Mouse (Mus musculus) C2C12 (cell line): ENCODE results near the gene Hopx. TPM values are rescaled to one million over a fixed set of nuclear protein-coding genes. Genes with fewer than 3 reads are reported as not detected.

Source experiments
- H3K27me3 ChIP-seq: one replicate; pipeline ENCODE4 v1.6.1; 2011; ENCODE audit not compliant: control insufficient read depth, insufficient read depth, insufficient read length
- H3K36me3 ChIP-seq: one replicate; pipeline ENCODE4 v1.6.1; 2011; ENCODE audit not compliant: control insufficient read depth, insufficient read depth
- H3K4me3 ChIP-seq: one replicate; pipeline ENCODE4 v1.5.1; 2011; ENCODE audit warnings: mild to moderate bottlenecking, control low read depth; ENCODE audit not compliant: poor library complexity, insufficient read depth, severe bottlenecking
- H3K79me2 ChIP-seq: one replicate; pipeline ENCODE4 v1.6.1; 2011; ENCODE audit not compliant: control insufficient read depth, insufficient read depth
- H3K79me3 ChIP-seq: one replicate; pipeline ENCODE4 v1.6.1; 2011; ENCODE audit warnings: low read depth, control low read depth
- H3ac ChIP-seq: one replicate; pipeline ENCODE3; 2011; ENCODE audit warnings: low read depth; ENCODE audit not compliant: control insufficient read depth, insufficient read length
- CEBPB ChIP-seq: IDR thresholded peaks from one replicate; pipeline ENCODE4 v1.6.1; 2011; ENCODE audit warnings: low read depth, mild to moderate bottlenecking, control low read depth, moderate library complexity
- CTCF ChIP-seq: IDR thresholded peaks from one replicate; pipeline ENCODE4 v1.5.1; 2011; ENCODE audit not compliant: control insufficient read depth, insufficient read depth, insufficient read length
- FOSL1 ChIP-seq: IDR thresholded peaks from one replicate; pipeline ENCODE4 v1.8.0; 2011; ENCODE audit warnings: mild to moderate bottlenecking, low read length; ENCODE audit not compliant: poor library complexity, insufficient read depth, severe bottlenecking
- MAX ChIP-seq: IDR thresholded peaks from one replicate; pipeline ENCODE4 v1.6.1; 2011; ENCODE audit warnings: mild to moderate bottlenecking, control low read depth
- MYOD1 ChIP-seq: IDR thresholded peaks from one replicate; pipeline ENCODE4 v1.6.1; 2011; ENCODE audit warnings: low read depth; ENCODE audit not compliant: control insufficient read depth, insufficient read length
- MYOG ChIP-seq: IDR thresholded peaks from one replicate; pipeline ENCODE4 v1.6.1; 2011; ENCODE audit not compliant: control insufficient read depth, insufficient read length; ENCODE audit errors: extremely low read depth
- USF1 ChIP-seq: IDR thresholded peaks from one replicate; pipeline ENCODE4 v1.6.1; 2011; ENCODE audit warnings: low read depth, mild to moderate bottlenecking, control low read depth, moderate library complexity
- polyA plus RNA-seq: library from polyadenylated mRNA; unstranded; fragments of >200 nt; fragmentation: generic; extraction: Trizol; gene quantifications from one replicate; pipeline ENCODE4 v1.2.1, GENCODE M21; 2012; ENCODE audit warnings: missing spikeins

Gene Hopx
- polyA plus RNA-seq, 1 experiment = 0.15 TPM

DNA sequence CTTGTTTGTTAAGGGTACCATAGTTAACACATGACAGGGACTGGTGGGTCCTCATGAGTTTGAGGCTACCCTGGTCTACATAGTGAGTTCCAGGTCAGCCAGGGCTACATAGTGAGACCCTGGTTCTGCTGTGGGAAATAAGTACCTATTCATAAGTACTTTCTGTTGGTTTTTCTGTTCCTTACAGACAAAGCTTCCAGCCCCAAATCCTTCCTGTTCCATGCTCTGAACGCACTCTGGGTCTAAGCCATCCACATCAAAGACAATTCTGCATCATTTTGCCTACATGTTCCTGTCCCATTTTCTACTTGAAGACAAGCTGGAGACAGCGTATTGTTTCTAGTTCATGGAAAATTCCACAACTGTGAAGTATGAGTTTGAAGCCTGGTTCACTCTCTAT lies 20.0 kb upstream of the Hopx start:
- TF ChIP-seq USF1 (no peak), FOSL1 (no peak), MYOG (no peak), MYOD1 (no peak), MAX (no peak), CTCF (no peak), CEBPB (no peak)
- Histone ChIP-seq H3K79me3 (no peaks in the 10 kb centered on the region), H3K27me3 (no peaks in the 10 kb centered on the region), H3ac (no peak overlapping the region), H3K36me3 (no peaks in the 10 kb centered on the region), H3K79me2 (no peaks in the 10 kb centered on the region), H3K4me3 (no peak overlapping the region)

- Histone ChIP-seq H3K27me3 (no peaks in the 10 kb centered on the region), H3K79me2 (no peaks in the 10 kb centered on the region), H3K36me3 (no peaks in the 10 kb centered on the region), H3K4me3 (no peak overlapping the region), H3ac (no peak overlapping the region), H3K79me3 (no peaks in the 10 kb centered on the region)
- TF ChIP-seq USF1 = no peak
- TF ChIP-seq CEBPB = no peak
- no peak for TF ChIP-seq FOSL1
- no peak for TF ChIP-seq CTCF
- no peak for TF ChIP-seq MAX
- no peak for TF ChIP-seq MYOD1
Measured at GRCm38 (mm10) chr5:77134465-77134864, 19.5 kb upstream of the Hopx start.

DNA sequence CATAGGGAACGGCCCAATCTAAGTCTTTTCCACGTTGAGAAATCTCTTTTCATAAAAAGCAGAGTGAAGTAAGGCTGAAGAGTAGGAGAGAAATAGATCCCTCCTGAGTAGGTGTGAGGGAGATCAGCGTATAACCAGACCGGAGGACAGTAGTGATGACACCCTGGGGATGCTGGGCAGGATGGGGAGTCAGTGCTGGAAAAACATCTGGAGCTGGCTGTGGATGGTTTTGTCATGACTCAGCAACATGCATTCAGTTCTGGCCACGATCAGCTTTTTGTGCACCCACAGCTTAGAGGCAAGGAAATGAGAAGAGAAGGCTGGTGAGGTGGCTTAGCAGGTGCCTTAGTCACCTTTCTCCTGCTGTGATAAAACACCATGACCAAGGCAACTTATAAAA lies 19.0 kb upstream of the Hopx start:
- H3K79me3 ChIP-seq = no peaks in the 10 kb centered on the region
- no peak overlapping the region for H3ac ChIP-seq
- H3K27me3 ChIP-seq = no peaks in the 10 kb centered on the region
- no peaks in the 10 kb centered on the region for H3K79me2 ChIP-seq
- H3K36me3 ChIP-seq = no peaks in the 10 kb centered on the region
- TF ChIP-seq MYOG (no peak), CEBPB (no peak), FOSL1 (peak; percentile 4), MAX (no peak), MYOD1 (peak; percentile 7), USF1 (no peak), CTCF (no peak)
- H3K4me3 ChIP-seq = no peak overlapping the region

DNA sequence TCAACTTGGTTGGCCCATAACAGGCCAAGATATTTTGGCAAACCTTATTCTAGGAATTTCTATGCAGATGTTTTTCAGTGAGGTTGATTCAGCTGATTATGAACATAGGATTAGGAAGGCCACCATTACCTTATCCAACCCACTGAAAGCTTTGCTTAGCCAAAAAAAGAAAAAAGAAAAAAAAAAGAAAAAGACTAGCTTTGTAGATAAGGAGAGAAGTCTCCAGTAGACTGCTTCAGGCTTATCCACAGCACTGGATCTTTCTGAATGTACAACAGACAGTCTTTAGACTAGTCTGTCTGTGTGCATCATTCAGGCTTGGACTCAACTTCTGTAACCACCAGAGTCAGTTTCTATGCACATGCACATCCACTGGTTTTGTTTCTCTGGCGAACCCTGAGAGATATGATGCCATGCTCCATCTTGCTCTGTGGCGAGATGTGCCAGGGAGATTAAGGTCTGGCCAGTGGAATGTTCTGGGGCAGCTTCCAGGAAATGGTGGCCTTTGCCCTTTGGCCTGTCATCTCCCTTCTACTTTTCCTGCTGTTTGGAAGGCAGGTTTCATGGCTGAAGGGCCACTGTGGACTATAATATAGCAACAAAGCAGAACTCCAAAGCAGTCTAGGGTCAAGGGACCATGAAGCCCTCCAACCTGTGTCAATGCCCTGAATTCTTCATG lies 17.7 kb upstream of the Hopx start:
- no peak for TF ChIP-seq CTCF
- Histone ChIP-seq H3K79me3 (no peaks in the 10 kb centered on the region), H3K79me2 (no peaks in the 10 kb centered on the region), H3ac (no peak overlapping the region), H3K27me3 (no peaks in the 10 kb centered on the region), H3K4me3 (no peak overlapping the region), H3K36me3 (no peaks in the 10 kb centered on the region)

DNA sequence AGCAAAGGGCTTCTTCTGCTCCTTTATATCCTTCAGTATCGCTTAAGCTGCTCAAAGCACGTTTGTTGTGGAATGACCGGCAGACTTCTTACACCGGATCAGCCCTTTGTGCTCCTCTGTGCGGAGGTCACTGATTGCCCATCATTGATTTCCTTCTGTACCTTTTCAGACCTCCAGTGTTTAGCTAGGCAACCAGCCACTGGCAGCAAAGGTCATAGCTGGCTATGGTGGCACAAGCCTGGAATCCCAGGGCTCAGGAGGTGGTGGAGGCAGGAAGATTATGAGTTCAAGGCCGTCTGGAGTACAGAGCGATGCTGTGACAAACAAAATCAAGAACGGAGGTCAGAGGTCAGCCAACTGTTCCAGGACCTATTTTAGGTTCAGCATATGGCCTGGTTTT lies 17.0 kb upstream of the Hopx start:
- Histone ChIP-seq H3K36me3 (no peaks in the 10 kb centered on the region), H3K79me2 (no peaks in the 10 kb centered on the region), H3K79me3 (no peaks in the 10 kb centered on the region), H3ac (no peak overlapping the region), H3K4me3 (no peak overlapping the region), H3K27me3 (no peaks in the 10 kb centered on the region)
- no peak for TF ChIP-seq FOSL1

- no peaks in the 10 kb centered on the region for H3K36me3 ChIP-seq
- H3K27me3 ChIP-seq = no peaks in the 10 kb centered on the region
- H3ac ChIP-seq = no peak overlapping the region
- TF ChIP-seq MYOG (no peak), CTCF (no peak), MYOD1 (no peak), MAX (no peak), CEBPB (no peak), FOSL1 (no peak), USF1 (no peak)
- no peak overlapping the region for H3K4me3 ChIP-seq
- H3K79me2 ChIP-seq = no peaks in the 10 kb centered on the region
- H3K79me3 ChIP-seq = no peaks in the 10 kb centered on the region
Measured at GRCm38 (mm10) chr5:77130310-77131020, 15.5 kb upstream of the Hopx start.

GRCm38 (mm10) chr5:77129907-77130306 lies 15.0 kb upstream of the Hopx start:
- Histone ChIP-seq H3K36me3 (no peaks in the 10 kb centered on the region), H3K27me3 (no peaks in the 10 kb centered on the region), H3ac (no peak overlapping the region), H3K79me2 (no peaks in the 10 kb centered on the region), H3K4me3 (no peak overlapping the region), H3K79me3 (no peaks in the 10 kb centered on the region)
- TF ChIP-seq MYOD1 (no peak), USF1 (no peak), MAX (no peak), CTCF (no peak), CEBPB (no peak), FOSL1 (no peak), MYOG (no peak)
